Mouse (Mus musculus) lung, adult 2 months (tissue): Measurements from ENCODE around the gene Chrdl2.

ENCODE experiments used
- CTCF ChIP-seq: fragments of 200-500 bp; IDR thresholded peaks from 2 replicates; pipeline ENCODE4 v1.5.1; 2011; ENCODE audit warnings: mild to moderate bottlenecking, low read length, control low read depth; ENCODE audit not compliant: insufficient read depth
- POLR2A ChIP-seq: fragments of 200-500 bp; IDR thresholded peaks from 2 replicates; pipeline ENCODE4 v1.6.1; 2011; ENCODE audit warnings: low read depth, mild to moderate bottlenecking, control low read depth, low read length, borderline replicate concordance; ENCODE audit errors: extremely low read depth

DNA sequence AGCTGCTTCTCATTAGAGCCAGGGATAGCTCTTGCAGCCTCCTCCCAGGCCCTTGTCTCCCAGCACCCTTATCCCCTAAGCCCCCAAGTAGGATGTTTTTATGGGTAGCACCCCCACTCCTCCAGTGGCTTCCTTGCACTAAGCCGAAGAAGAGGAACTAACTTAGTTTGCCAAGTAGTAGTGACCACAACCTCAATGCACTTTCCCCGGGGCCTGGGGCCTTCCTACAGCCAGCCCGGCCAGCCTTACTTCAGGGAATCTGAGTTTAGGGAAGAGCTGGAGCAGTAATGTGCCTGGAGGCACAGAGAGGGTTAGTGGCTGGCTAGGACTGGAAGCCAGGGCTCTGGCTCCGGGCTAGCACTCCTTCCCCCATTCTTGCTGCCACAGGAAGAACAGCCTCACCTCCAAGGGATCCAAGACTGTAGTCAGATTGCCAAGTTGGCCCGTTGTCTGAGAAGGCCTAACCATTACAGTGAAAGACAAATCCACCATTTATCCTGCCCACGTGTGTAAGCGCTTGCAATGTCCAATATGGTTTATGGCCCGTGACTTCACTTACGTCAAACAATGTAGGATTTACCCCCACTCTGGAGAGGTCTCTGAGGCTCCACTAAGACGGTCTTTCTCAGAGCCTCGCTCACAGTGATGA lies 29.0 kb downstream of the Chrdl2 start:
- TF ChIP-seq CTCF: no peak
- TF ChIP-seq POLR2A: no peak
